10 mouse cellular contexts compared by ENCODE assay signal in genomic region chr19:46538213-46538612, GRCm38 (mm10). TPM values are rescaled to one million over a fixed set of nuclear protein-coding genes. Genes with fewer than 3 reads are reported as not detected.
DNase-seq lines count a peak whose midpoint lies in the region; ATAC-seq and TF ChIP-seq lines count a peak whose summit lies in the region.
"Had no signal": no experiment of that assay in that cellular context is flagged by ENCODE, and none has a peak within 500 bp of the region (broad histone marks: within the 10 kb centered on the region; RNA-seq: fewer than 3 reads in every experiment).

No protein-coding gene starts in this region.

- no peak overlapping the region for H3K27ac ChIP-seq in kidney, adult 2 months (ENCODE audit: insufficient read depth, low read depth, low read length)
- no peak overlapping the region for H3K27ac ChIP-seq in kidney, embryonic 15.5 days
- H3K27ac ChIP-seq: heart, embryonic 15.5 days; limb, embryonic 15.5 days had no signal

- H3K4me3 ChIP-seq in kidney, adult 2 months (ENCODE audit: insufficient read depth, low read depth, low read length) = no peak overlapping the region
- H3K4me3 ChIP-seq in kidney, embryonic 15.5 days (replicated peaks) = no peak overlapping the region
- H3K4me3 ChIP-seq: heart, embryonic 15.5 days; limb, embryonic 15.5 days had no signal

- DNase-seq in kidney, adult 2 months = no peak
- peak; percentile 35 for DNase-seq in thymus, postnatal 14 days
- no peak for DNase-seq in thymus, postnatal 36 days
- DNase-seq in urinary bladder, postnatal 25 days (ENCODE audit: low spot score) = no peak
- DNase-seq in layer of hippocampus, adult 9-11 months = no peak
- DNase-seq in testis, postnatal 14 days (ENCODE audit: low spot score) = no peak

- H3K4me2 ChIP-seq in kidney, embryonic 15.5 days = no peak overlapping the region
- H3K4me2 ChIP-seq: heart, embryonic 15.5 days; limb, embryonic 15.5 days had no signal

- no peaks in the 10 kb centered on the region for H3K4me1 ChIP-seq in kidney, adult 2 months (ENCODE audit: control insufficient read depth, insufficient read depth, low read length)
- peaks cover 28% of the 10 kb centered on the region for H3K4me1 ChIP-seq in kidney, embryonic 15.5 days

- H3K36me3 ChIP-seq in kidney, adult 2 months (ENCODE audit: control insufficient read depth, insufficient read depth, low read length) = peaks cover 5% of the 10 kb centered on the region
- H3K36me3 ChIP-seq in kidney, embryonic 15.5 days = peaks cover 38% of the 10 kb centered on the region

- WGBS in kidney, adult 2 months = 73% methylated on average over 6 of the region's 6 CpGs
- WGBS in kidney, embryonic 15.5 days = 88% methylated on average over 6 of the region's 6 CpGs

- no peak for ATAC-seq in kidney, embryonic 15.5 days (replicated peaks; ENCODE audit: low FRiP score)
- ATAC-seq in erythroid progenitor cell, adult 5-6 weeks (replicated peaks; ENCODE audit: low FRiP score, poor library complexity, severe bottlenecking) = peak; percentile 62; the same call in 1 of the 2 replicates

- no peaks in the 10 kb centered on the region for H3K27me3 ChIP-seq in kidney, adult 2 months (replicated peaks; ENCODE audit: control insufficient read depth, insufficient read depth, low read length)
- H3K27me3 ChIP-seq in kidney, embryonic 15.5 days = no peaks in the 10 kb centered on the region
- H3K27me3 ChIP-seq: heart, embryonic 15.5 days; limb, embryonic 15.5 days had no signal

- TF ChIP-seq POLR2A in kidney, adult 2 months (IDR thresholded peaks at IDR 0.05; ENCODE audit: low read depth, low read length) = no peak

- no peak overlapping the region for H3K9ac ChIP-seq in kidney, embryonic 15.5 days
- H3K9ac ChIP-seq: heart, embryonic 15.5 days; limb, embryonic 15.5 days had no signal

- H3K9me3 ChIP-seq in kidney, embryonic 15.5 days (replicated peaks) = no peaks in the 10 kb centered on the region
- H3K9me3 ChIP-seq: heart, embryonic 15.5 days; limb, embryonic 15.5 days had no signal

- peak; percentile 63 for TF ChIP-seq CTCF in kidney, adult 2 months (conservative IDR thresholded peaks at IDR 0.05; ENCODE audit: insufficient read depth, insufficient read length, low read depth, low read length)

RNA-seq across cellular contexts. Expression of gene Arl3, which starts 34.8 kb away (rescaled TPM):
- polyA plus RNA-seq in kidney, adult 2 months (2012; rRNA removed) = 52.5 and 62.8 TPM in 2 replicates
- 143 and 145 TPM in 2 replicates for polyA plus RNA-seq in kidney, embryonic 15.5 days (2015; fragmentation: Nextera tagmentation; extraction: Ambion mirVana)
- total RNA-seq in erythroid progenitor cell, adult 5-6 weeks (2015; ENCODE audit: low replicate concordance) = 4.6 and 15.1 TPM in 2 replicates
- total RNA-seq in erythroid progenitor cell, adult 5-6 weeks (2017; ENCODE audit: low replicate concordance) = 6.7 and 24.4 TPM in 2 replicates

RNA-seq across cellular contexts. Expression of gene Sfxn2, which starts 35.0 kb away (rescaled TPM):
- 18.9 and 23.0 TPM in 2 replicates for polyA plus RNA-seq in kidney, adult 2 months (2012; rRNA removed)
- 32.9 and 33.0 TPM in 2 replicates for polyA plus RNA-seq in kidney, embryonic 15.5 days (2015; fragmentation: Nextera tagmentation; extraction: Ambion mirVana)
- 0.72 and 19.3 TPM in 2 replicates for total RNA-seq in erythroid progenitor cell, adult 5-6 weeks (2015; ENCODE audit: low replicate concordance)
- 0.98 and 5.8 TPM in 2 replicates for total RNA-seq in erythroid progenitor cell, adult 5-6 weeks (2017; ENCODE audit: low replicate concordance)

RNA-seq across cellular contexts. Expression of gene Trim8, which starts 36.7 kb away (rescaled TPM):
- 41.3 and 43.6 TPM in 2 replicates for polyA plus RNA-seq in kidney, adult 2 months (2012; rRNA removed)
- polyA plus RNA-seq in kidney, embryonic 15.5 days (2015; fragmentation: Nextera tagmentation; extraction: Ambion mirVana) = 24.6 and 28.7 TPM in 2 replicates
- 4.2 and 9.4 TPM in 2 replicates for total RNA-seq in erythroid progenitor cell, adult 5-6 weeks (2015; ENCODE audit: low replicate concordance)
- total RNA-seq in erythroid progenitor cell, adult 5-6 weeks (2017; ENCODE audit: low replicate concordance) = 5.5 and 7.7 TPM in 2 replicates
